Mouse (Mus musculus) adrenal gland, postnatal 25 days (tissue): ENCODE data around the gene Ranbp1. TPM values are rescaled to one million over a fixed set of nuclear protein-coding genes. Genes with fewer than 3 reads are reported as not detected.
A peak's percentile ranks its signal among the peaks of the same experiment; 100 is the strongest.
"Not testable (repeated sequence)": the region's sequence is repeated elsewhere in the genome, so short reads cannot be mapped to it uniquely, and the experiment has no call there.

Experiments
- DNase-seq: peaks from one replicate; pipeline ENCODE4 v3.0.0; 2021; ENCODE audit warnings: mixed read lengths
- long read RNA-seq: library from polyadenylated mRNA; stranded (forward); transcript quantifications from one replicate; pipeline ENCODE4 v2.0.0, GENCODE M21; 2021
- total RNA-seq: library from RNA; stranded (reverse); gene quantifications from 2 replicates; pipeline ENCODE4 v1.2.3, GENCODE M21; 2021

Gene Ranbp1
- 139 and 168 TPM in 2 replicates for total RNA-seq
- long read RNA-seq, transcript Ranbp1-202 (6 exons, 1,085 nt), result major isoform, 155 of 166 reads
- long read RNA-seq, partial matches to known transcripts, result 11 of 166 reads
- long read RNA-seq, other reads (novel, unspliced or antisense), result 0 of 166 reads

DNA sequence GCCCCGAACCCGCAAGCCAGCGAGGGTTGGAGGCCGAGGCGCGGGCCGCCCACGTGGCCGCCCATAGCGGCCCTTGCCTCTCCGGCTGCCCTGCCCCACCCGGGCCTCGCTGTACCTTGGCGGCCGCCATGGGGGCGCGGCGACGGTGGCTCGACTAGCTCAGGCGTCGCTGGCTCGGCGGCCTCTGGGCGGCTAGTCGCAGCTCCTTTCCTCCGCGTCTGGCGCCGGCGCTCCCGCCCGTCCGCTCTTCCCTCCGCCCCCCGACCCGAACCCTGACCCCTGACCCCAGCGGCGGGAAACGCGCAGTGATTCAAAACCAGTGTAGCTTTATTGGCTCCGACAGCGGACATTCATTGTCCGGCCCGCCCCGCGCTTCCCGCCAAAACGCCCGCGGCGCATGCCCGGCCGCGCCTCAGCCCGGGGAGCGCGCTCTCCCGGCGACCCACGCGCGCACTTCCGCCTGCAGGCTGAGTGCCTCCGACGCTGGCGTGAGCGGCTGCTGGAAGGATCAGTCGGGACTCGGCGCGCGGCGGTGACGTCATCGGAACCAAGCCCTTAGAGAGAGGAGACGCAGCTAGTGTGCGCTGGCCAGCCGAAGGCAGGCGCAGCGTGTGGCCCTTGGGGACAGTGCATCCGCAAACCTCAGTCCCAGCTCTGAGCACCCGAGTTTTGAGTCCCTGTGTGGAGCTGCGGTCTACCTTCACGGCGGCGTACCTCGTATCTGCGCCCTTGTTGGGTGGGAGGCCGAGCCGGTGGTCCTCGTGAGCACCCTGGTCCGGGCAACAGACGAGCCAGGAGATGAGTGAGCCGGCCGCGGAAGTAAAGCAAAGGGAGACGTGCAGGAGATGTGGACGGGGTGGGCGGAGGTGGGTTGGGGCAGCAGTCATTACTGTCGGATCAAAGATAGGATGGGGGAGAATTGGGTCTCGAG lies at the start of gene Ranbp1, which contains the start of gene Trmt2a:
Gene Ranbp1, minus strand, starts transcription at position 300 of the 931 bp plus-strand sequence.
Gene Trmt2a, plus strand, starts transcription at position 247 of the 931 bp plus-strand sequence.
- peak; percentile 99 for DNase-seq

DNA sequence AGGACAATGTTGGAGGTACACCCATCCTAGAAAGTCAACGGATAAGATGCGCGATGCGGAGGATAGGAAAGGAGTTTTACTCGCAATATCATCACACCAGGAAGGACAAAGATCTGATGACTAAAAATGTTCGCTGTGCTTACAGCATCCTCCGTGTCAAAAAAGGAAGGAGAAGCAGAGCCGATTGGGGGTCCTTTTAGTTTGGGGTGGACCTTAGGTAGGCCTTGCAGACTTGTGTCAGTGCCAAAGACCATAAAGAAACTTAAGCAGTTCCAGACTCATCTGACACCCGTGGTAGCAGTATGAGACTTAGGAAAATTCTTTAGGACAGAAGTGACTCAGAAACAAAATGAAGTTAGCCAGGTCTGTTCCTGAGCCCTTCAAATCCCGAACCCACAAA lies 41.1 kb upstream of the Ranbp1 start:
- DNase-seq, result not testable (repeated sequence)

- DNase-seq, result peak; percentile 99
Observed at GRCm38 (mm10) chr16:18289067-18289588, 40.6 kb upstream of the Ranbp1 start, which contains the start of gene Dgcr8. Dgcr8 (minus strand) TSS chr16:18289246.

GRCm38 (mm10) chr16:18288581-18289061 lies 40.1 kb upstream of the Ranbp1 start:
- DNase-seq, result peak; percentile 85

DNA sequence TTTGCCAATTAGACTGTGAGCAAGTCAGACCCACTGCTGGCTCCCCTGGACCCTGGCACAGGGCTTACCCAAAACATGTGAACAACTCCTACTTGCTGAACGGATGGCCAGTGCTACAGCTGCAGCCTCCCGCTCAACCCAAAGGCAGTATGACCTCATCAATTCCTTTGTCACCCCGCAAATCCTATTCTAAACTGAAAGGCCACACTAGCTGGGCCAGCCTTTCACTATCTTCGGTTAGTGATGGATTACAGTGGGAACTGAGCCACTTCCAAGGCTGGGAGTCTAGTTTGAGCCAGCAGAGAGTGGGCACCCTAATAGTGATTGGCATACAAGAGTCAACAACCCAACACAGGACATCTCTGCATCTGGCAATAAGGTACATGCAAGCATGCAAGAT lies 39.6 kb upstream of the Ranbp1 start:
- DNase-seq, result no peak

DNA sequence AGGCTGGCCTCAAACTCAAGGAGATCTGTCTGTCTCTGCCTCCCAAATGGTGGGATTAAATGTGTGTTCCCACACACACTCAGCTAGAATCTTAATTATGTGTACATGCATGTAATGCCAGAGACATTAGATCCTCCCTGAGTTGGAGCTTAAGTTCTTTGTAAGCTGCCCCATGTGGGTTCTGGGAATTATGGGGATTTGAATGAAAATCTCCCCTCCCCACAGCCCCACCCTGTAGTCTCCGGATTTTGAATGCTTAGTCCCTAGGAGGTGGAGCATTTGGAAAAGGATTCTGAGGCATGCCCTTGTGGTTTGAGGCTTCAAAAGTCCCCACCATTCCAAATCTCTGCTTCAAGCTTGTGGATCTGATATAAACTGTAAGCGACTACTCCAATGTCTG lies 26.6 kb upstream of the Ranbp1 start:
- no peak for DNase-seq

DNA sequence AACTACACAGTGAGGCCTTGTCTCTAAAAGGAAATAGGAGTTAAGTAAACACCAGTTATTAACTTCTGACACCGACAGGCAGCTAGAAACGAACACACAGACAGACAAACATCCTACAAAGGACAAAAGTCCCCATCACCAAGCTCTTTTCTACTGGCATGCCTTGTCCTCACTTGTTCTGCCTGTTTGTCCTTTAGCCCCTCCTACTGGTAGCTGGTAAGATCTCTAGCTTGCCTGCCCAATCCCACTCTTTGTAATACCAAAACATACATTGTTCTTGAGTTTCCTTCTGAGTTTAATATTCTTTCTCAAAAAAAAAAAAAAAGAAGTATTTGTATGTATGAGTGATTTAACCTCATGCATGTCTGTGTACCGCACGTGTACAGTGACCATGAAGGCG lies 19.6 kb upstream of the Ranbp1 start:
- DNase-seq, result no peak

DNA sequence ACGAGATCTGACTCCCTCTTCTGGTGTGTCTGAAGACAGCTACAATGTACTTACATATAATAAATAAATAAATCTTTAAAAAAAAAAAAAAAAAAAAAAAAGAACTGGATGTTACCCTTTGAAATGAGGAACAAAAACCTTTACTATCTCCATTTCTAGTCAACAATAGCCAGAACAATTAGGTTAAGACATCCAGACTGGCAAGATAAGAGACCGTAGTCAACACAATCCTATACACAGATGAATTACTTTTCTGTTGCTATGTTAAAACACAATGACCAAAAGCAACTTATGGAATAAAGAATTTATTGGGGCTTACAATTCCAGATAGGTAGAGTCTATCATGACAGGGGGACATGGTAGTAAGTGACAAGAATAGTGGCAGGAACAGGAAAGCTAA lies 16.5 kb upstream of the Ranbp1 start:
- DNase-seq, result no peak

DNA sequence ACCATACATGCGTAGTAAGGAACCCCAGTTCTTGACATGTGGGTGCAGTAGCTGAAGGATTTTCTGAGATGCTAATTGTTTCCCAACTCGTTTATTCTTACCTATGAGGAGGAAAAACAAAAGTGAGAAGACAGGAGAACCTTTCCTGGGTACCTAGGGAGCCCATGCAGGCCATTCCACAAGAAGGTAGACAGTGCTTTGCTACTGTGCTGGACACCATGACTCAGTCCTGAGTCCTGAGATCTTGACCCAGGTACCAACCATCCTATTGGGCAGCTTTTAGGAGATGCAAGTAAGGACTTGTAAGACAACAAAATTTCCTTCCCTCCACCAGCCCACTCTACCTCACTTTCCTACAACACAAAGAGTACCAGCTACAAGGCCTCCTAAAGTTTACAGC lies 9.7 kb upstream of the Ranbp1 start, which contains the start of gene Gm49776:
Gene Gm49776, minus strand, starts transcription at position 101 of the 400 bp plus-strand sequence.
- DNase-seq, result no peak

GRCm38 (mm10) chr16:18253866-18254265 lies 5.3 kb upstream of the Ranbp1 start:
- DNase-seq, result no peak

DNA sequence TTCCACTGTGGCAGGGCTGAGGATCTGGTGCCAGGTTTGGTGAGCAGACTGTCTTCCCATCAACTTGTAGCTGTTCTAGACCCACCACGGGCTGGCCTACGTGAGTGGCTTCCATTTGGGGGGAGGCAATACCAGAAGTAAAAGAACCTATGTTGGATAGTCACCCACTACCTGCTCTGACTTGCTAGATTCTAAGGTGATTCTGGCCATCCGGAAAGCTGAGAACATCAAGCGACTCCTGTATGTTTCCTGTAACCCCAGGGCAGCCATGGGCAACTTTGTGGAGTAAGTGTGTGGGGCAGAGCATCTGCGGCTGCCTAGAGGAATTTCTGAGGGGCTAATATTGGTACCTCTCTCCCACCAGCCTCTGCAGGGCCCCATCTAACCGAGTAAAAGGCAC lies 4.2 kb upstream of the Ranbp1 start:
- no peak for DNase-seq

- DNase-seq, result no peak
Observed at GRCm38 (mm10) chr16:18250828-18251790, 2.6 kb upstream of the Ranbp1 start.

DNA sequence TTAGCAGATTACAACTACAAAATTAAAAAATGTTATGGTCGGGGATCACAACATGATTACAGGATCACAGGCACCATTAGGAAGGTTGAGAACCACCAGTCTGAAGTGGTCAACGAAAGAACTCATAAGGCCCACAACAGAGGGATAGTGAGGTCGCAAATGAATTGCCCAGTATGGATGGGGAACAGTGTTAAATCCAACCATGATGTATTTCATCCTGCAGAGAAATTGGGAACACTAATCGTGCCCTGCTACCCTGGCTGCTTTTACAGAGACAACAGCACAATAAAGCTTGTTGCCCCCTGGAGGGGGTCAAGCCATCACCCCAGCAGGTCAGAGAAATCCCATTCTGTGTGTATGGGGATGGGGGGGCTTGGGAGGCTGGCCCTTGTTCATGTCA lies 1.7 kb upstream of the Ranbp1 start:
- DNase-seq, result no peak

DNA sequence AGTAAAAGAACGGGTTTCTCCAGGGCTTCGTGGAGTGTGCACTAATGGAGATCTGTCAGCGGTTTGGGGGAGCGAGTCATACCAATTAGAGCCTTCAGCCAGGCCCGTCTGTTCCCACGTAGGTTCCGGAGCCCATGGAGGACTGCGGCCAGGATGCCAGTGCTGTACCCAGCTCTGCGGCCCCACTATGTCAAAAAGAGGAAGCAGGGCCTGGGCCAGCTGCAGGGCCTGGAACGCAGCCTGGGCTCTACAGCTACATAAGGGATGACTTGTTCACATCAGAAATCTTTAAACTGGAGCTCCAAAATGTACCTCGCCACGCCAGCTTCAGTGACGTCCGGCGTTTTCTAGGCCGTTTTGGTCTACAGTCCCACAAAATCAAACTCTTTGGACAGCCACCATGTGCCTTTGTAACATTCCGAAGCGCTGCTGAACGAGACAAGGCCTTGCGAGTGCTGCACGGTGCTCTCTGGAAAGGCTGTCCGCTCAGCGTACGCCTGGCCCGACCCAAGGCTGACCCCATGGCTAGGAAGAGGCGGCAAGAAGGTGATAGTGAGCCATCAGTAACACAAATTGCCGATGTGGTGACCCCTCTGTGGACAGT lies 934 bp upstream of the Ranbp1 start:
- DNase-seq, result peak; percentile 33

DNA sequence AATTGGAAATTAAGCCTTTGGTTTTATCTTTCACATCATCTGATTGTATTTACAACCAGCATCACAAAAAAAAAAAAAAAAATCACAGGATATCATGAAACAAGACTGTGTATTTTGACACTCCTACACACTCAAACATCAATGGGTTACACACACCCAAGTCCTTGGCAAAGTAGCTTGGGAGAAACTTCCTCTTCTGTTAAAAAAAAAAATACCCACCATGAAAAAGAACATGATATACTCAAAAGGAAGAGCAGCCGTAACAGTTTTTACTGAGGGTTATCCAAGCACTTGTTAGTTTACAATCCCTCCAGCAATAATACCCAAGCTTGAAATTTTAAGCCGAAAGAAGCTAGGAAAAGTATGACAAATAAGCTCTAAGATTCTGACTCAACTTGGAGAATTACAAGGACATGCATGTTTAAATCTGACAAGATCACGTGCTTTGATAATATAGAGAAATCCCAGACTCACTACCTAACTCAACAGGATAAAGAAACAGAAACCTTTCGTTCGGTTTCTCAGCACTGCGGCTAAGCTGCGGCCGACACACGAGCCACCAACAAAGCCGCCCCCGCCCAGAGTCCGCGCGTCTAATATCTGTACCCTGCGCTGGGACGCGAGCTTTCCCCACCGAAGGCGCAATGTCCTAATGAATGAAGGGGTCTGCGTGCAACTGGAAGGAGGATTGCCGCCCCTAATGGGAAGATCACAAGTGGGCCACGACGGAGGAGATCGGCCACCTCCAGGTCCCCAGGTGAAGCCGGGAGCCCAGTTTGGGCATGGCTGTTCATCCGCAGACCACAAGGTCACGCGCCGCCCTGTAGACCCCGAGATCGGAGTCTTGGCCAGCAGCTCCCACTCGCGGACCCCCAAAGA lies 772 bp downstream of the Ranbp1 start:
- DNase-seq, result peak; percentile 33

GRCm38 (mm10) chr16:18241581-18241980 lies 7.0 kb downstream of the Ranbp1 start:
- no peak for DNase-seq

DNA sequence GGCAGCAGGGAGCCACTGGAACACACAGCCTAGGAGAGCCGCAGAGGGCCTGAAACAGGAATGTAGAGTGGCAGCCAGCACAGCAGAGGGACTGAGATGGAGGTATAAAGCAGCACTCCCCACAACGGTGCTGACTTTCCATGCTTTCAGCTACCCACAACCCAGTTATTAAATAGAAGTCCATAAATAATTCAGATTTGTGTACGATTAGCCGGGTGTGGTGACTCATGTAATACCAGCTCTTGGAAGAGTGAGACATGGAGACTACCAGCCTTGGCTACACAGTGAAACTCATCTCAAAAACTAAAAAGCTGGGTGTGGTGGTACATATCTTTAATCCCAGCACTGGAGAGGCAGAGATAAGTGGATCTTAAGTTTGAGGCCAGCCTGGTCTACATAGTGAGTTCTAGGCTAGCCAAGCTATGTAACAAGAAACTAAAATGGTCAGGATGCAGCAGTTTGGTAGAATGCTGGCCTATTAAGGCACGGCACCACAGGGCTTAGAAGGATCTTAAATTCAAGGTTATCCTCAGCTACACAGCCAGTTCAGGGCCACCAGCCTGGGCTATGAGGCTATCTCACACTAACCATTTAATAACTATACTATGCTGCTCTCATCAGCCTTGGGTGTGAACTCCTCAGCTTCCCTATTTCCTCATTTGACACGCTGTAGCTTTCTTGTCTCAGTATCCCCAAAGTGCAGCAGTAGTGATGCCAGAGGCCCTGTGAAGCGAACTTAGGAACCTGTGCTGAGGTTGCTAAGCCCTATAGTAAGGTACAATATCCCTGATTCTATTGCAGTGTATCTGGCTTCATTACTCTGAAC lies 11.6 kb downstream of the Ranbp1 start:
- no peak for DNase-seq

DNA sequence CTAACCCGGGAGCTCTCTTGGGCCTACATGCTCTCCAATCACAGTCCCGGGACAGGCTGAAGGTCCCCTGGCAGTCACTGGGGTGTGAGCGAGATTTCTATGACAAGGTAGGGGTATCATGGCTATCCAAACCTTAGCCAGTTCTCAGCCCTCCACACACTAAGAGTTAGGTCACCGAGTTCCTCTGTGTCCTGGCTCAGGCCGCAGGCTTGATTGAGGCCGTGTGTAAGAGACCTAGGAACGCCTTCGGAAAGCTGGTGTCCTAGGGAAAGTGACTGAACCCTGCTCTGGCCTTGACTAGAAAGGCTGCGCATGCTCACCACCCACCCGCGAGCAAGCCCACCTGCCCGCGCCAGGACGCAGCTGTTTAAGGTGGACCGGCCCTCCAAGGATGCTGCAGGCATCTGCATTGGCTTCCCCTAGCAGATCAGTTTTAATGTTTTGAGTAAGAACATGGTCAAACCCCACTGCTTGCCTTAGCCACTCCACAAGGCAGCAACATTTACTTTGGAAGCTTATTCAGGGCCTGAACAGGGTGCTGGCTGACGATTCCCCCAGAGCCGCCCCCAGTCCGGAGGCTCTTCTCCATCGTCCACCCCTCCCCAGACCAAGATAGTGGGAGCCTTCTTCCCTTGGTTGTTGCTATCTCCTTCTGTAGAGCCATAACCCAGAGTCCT lies 13.0 kb downstream of the Ranbp1 start:
- peak; percentile 72 for DNase-seq
